Mouse (Mus musculus): ENCODE results near the gene Hs2st1.

DNA sequence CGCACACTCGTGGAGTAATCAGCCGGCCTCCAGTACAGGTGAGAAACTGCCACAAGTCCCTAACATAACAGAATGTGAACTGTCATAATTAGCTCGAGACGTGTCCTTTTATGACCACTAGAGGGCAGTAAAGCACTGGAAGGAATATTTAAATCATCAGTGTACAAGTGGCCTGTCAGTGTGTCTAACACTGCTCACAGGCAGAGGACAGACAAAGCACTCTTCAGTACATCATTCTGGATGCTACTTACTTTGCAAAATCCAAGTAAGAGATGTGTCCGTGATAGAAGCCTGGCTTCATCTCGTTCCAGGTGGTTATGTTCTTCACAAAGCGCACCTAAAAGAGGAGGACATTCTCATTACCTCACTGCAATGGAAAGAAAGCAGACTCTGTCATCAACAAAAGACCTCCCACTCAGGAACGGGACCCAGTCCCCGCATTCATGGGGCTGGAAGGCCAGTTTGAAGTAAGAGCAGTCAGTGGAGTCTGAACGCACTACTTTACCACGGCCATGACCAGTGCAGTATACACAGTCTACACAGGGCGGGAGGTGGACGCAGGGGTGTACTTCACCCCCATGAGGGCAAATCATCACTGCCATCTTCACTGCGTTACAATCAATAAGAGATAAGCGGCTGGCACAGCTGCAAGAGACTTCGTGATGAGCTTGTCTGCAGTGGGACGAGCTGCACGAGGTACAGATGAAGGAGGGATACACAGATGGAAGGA, 116.1 kb downstream of the Hs2st1 start:
- TF ChIP-seq CTCF (IDR thresholded peaks at IDR 0.05; ENCODE audit: insufficient read depth, low read depth, low read length) (0 out of 2 replicates have a peak, but pooled peaks have one; percentile 21), POLR2A (IDR thresholded peaks at IDR 0.05; ENCODE audit: insufficient read depth, low read depth, low read length) (no peak)

Data from olfactory bulb, adult 2 months (tissue).